Mouse (Mus musculus) stomach, postnatal 0 days (tissue): ENCODE data around the gene Tmem151b. TPM values are rescaled to one million over a fixed set of nuclear protein-coding genes. Genes with fewer than 3 reads are reported as not detected.

Experiments
- ATAC-seq: fragments of 200-750 bp; cut with Nextera tagmentation; 2 replicates; pipeline ENCODE4 v1.8.0; 2017; ENCODE audit not compliant: low FRiP score, low TSS enrichment
- DNase-seq: peaks from one replicate; pipeline ENCODE4 v3.0.0-alpha.2; 2016; ENCODE audit warnings: low spot score
- H3K27ac ChIP-seq: fragments of 300-500 bp; sonication (generic); replicated peaks from 2 replicates; pipeline ENCODE4 v1.5.1; 2014; ENCODE audit warnings: mild to moderate bottlenecking, control low read depth
- H3K27me3 ChIP-seq: fragments of 300-500 bp; sonication (generic); 2 replicates; pipeline ENCODE4 v1.6.1; 2014; ENCODE audit warnings: low read length; ENCODE audit not compliant: control insufficient read depth, insufficient read depth
- H3K36me3 ChIP-seq: fragments of 300-500 bp; sonication (generic); 2 replicates; pipeline ENCODE4 v1.6.1; 2014; ENCODE audit warnings: low read length, mixed read lengths; ENCODE audit not compliant: control insufficient read depth, insufficient read depth
- H3K4me1 ChIP-seq: fragments of 300-500 bp; sonication (generic); replicated peaks from 2 replicates; pipeline ENCODE4 v1.6.1; 2014; ENCODE audit warnings: antibody characterized with exemption; ENCODE audit not compliant: control insufficient read depth, insufficient read depth
- H3K4me2 ChIP-seq: fragments of 300-500 bp; sonication (generic); replicated peaks from 2 replicates; pipeline ENCODE4 v1.6.1; 2014; ENCODE audit warnings: low read depth, mild to moderate bottlenecking, control low read depth, moderate library complexity
- H3K4me3 ChIP-seq: fragments of 300-500 bp; sonication (generic); 2 replicates; pipeline ENCODE4 v1.5.1; 2014; ENCODE audit warnings: low read depth, low read length, control low read depth
- H3K9ac ChIP-seq: fragments of 300-500 bp; sonication (generic); 2 replicates; pipeline ENCODE4 v1.6.1; 2014; ENCODE audit warnings: mild to moderate bottlenecking, low read length, control low read depth, mixed read lengths
- H3K9me3 ChIP-seq: fragments of 300-500 bp; sonication (generic); 2 replicates; pipeline ENCODE4 v1.6.1; 2016; ENCODE audit warnings: low read length; ENCODE audit not compliant: control insufficient read depth
- CTCF ChIP-seq: IDR thresholded peaks from 2 replicates; pipeline ENCODE4 v1.5.1; 2016; ENCODE audit warnings: antibody characterized with exemption, low read depth, mild to moderate bottlenecking, moderate library complexity
- EP300 ChIP-seq: optimal IDR thresholded peaks from 2 replicates; pipeline ENCODE3; 2016; ENCODE audit warnings: antibody characterized with exemption
- WGBS: fragments of 180-500 bp; shearing (Covaris S2); extraction: QIAGEN DNeasy Blood & Tissue Kit; methylation state at CpG from one replicate; pipeline ENCODE4 v1.1.7; 2014; 5-methylcytosine and 5-hydroxymethylcytosine counted together
- polyA plus RNA-seq: library from polyadenylated mRNA; unstranded; fragments of >200 nt; fragmentation: Nextera tagmentation; extraction: Ambion mirVana; gene quantifications from 2 replicates; pipeline ENCODE4 v1.2.1, GENCODE M21; 2015

The Tmem151b gene
- polyA plus RNA-seq, 1 experiment from 2014 or later: 0.41 TPM

DNA sequence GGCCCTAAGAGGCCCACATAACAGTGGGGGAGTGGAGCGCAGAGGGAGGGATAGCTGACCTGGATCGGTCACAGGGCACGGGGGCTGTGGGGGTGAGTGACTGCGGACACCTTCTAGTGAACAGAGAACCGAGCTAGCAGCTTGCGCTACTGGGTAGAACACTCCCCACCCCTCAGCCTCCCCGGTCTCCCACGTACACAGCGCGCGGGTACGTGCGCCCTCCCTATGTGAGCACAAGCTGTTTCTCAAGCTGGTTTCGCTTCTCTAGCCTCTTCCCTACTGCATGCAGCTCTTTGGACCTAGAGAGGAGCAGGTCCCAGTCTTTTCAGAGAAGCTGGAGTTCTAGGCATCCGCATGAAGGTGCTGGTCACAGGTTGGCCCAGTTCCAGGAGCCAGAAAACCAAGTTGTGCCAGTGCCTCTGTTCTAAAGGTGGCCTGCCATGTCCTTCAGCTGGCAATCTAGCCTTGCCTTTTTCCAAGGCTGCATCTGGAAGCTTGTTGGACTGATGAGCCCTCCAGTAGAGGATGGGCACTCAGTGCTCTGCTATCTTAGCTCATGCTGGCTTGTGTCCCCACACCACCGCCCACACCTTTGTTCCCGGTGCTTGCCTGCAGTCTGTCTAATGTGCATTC, 24.8 kb upstream of the Tmem151b start:
- Histone ChIP-seq H3K27me3 (no peaks in the 10 kb centered on the region), H3K4me2 (peak overlapping the region; percentile 80), H3K4me1 (no peaks in the 10 kb centered on the region; the same call in 1 of the 2 replicates), H3K27ac (peak overlapping the region; percentile 97), H3K9me3 (no peaks in the 10 kb centered on the region), H3K36me3 (peaks cover 19% of the 10 kb centered on the region), H3K4me3 (peak overlapping the region; percentile 100), H3K9ac (peak overlapping the region; percentile 78)
- 2% methylated on average over 17 of the region's 17 CpGs for WGBS
- ATAC-seq (peak; percentile 33), DNase-seq (peak; percentile 76)
- TF ChIP-seq EP300 (no peak), CTCF (no peak)

DNA sequence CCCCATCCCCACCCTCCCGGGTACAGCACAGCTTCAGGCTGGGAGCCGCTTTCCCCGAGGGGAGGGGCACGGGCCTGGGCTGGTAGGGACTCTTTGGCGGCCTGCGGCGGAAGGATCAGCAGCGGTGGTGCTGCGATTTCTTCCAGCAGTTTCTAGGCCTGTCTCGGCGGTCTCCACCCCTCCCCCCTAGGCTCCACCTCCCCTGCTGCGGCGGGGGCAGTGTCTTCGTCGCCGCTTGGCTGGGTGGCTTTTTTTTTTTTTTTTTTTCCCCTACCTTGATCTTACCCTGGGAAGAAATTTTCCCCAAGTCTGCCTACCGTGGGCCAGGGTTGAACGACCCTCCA, 24.3 kb upstream of the Tmem151b start:
- H3K4me2 ChIP-seq: peak overlapping the region; percentile 80
- ATAC-seq (peak; percentile 62), DNase-seq (peak; percentile 97)
- no peaks in the 10 kb centered on the region for H3K27me3 ChIP-seq
- peak overlapping the region; percentile 97 for H3K27ac ChIP-seq
- under 1% methylated on average over 18 of the region's 18 CpGs for WGBS
- H3K4me1 ChIP-seq: no peaks in the 10 kb centered on the region; the same call in 1 of the 2 replicates
- peak overlapping the region; percentile 78 for H3K9ac ChIP-seq
- peak overlapping the region; percentile 100 for H3K4me3 ChIP-seq
- H3K36me3 ChIP-seq: peaks cover 24% of the 10 kb centered on the region
- H3K9me3 ChIP-seq: no peaks in the 10 kb centered on the region
- TF ChIP-seq CTCF (no peak; the same call in 1 of the 2 replicates), EP300 (no peak)

DNA sequence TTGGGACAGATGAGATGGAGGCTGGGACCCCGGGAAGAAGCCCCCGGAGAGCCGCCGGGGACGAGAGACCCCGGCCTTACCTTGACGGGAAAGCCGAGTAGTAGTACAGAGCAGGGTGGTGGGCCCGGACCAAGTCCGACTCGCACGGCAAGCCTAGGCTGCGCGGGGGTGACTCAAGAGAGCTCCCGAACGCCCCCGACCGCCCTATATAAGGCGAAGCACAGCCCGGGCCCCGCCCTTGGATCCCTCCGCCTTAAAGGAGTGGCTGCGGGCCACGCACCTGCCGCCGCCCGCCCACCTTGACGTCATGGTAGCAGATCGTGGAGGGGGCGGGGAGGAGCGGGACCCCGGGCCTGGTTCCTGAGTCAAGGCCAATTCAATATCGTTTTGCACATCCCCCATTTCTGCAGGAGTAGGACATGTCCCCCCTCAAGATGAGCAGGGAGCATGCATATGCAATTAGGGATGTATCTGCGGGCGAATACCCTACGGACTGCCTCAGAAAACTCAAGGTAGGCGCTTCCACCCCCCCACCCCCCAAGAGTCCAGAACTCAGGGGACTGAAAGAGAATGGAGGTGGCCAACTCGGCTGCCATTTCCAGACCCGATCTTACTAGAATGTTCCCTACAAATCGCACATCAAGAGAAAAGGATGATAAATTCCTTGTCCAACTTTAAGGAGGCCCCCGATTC, 23.8 kb upstream of the Tmem151b start, which contains the start of gene Hsp90ab1:
Hsp90ab1 (minus strand) TSS at position 185 of the 693 bp plus-strand sequence.
- WGBS: under 1% methylated on average over 41 of the region's 41 CpGs
- H3K27ac ChIP-seq: peak within 1 kb of the TSS; percentile 97

DNA sequence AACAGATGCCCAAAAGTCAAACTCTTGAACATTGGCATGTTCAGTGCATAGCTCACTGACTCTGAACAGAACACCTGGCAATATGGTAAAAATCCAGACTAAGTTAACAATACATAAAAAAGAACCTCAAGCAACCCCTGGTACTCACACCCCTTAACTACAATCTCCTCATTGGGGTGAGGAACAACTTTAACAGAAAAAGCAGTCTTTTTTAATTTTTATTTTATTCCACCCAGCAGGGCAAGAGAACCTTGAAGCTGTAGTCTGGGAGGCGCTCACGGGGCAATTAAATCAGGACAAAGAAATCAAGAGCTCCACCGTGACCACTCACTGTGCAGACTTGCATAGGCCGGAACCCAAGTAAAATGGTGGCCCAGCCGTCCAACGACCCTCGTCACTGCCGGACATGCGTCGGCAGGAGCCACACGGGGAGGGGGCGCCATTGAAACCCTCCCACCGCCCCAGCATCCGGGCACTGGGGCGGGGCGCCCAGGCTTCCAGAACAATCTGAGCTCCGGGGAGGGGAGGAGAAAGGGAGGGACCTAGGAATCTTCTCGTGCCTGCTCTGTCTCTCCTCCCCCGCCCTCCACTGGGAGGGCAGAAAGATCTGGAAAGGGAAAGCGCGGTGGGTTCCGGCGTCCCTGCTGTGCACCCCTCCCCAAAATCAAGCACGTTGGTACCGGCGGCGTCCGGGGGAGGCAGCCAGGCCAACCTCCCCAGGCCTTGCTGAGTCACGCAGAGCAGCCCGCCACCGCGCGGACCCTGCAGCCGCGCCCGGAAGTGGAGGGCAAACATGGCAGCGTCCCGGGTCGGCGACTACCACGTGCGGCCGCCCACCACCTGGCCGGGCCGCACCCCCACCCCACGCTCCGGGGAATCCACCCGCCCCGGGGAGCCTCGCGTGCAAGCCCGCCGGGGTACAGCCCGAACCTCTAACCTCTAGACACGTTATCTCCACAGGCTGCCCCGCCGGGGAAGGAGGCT, 22.9 kb upstream of the Tmem151b start:
- DNase-seq (peak; percentile 85), ATAC-seq (peak; percentile 62)
- peak overlapping the region; percentile 100 for H3K4me3 ChIP-seq
- H3K4me2 ChIP-seq: peak overlapping the region; percentile 80
- H3K4me1 ChIP-seq: no peaks in the 10 kb centered on the region; the same call in 1 of the 2 replicates
- peak overlapping the region; percentile 98 for H3K9ac ChIP-seq
- no peaks in the 10 kb centered on the region for H3K9me3 ChIP-seq
- H3K36me3 ChIP-seq: peaks cover 32% of the 10 kb centered on the region
- peak; percentile 51 for TF ChIP-seq EP300
- peak; percentile 27 for TF ChIP-seq CTCF
- no peaks in the 10 kb centered on the region for H3K27me3 ChIP-seq
- peak overlapping the region; percentile 97 for H3K27ac ChIP-seq
- 1% methylated on average over 53 of the region's 57 CpGs for WGBS

More for the DNA sequence above, 23.8 kb upstream of the Tmem151b start, which contains the start of gene Hsp90ab1:
- Histone ChIP-seq H3K36me3 (peaks cover 29% of the 10 kb centered on the region), H3K27me3 (no peaks in the 10 kb centered on the region), H3K9me3 (no peaks in the 10 kb centered on the region), H3K9ac (peak within 1 kb of the TSS; percentile 98), H3K4me2 (peak within 1 kb of the TSS; percentile 80), H3K4me1 (no peaks in the 10 kb centered on the region; the same call in 1 of the 2 replicates), H3K4me3 (peak within 1 kb of the TSS; percentile 100)
- TF ChIP-seq EP300 (peak; percentile 14), CTCF (no peak)
- DNase-seq (peak; percentile 99), ATAC-seq (peak; percentile 86)

DNA sequence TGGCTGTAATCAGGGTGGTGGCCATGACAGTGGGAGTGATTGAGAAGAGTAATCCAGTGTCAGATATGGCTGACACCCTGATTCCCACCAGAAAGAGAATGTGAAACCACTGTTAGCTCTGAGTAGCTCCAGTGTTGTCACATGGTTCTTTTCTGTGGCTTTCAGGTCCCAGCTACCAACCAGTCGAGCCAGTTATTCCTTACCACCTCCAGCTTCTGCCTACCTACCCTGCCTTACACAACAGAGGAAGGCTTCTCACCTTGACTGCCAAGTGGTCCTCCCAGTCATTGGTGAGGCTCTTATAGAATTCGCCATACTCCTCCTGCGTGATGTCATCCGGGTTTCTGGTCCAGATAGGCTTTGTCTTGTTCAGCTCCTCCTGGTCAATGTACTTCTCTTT, 20.5 kb upstream of the Tmem151b start:
- no peaks in the 10 kb centered on the region for H3K27me3 ChIP-seq
- DNase-seq (no peak), ATAC-seq (no peak)
- no peak overlapping the region for H3K4me2 ChIP-seq
- no peaks in the 10 kb centered on the region for H3K9me3 ChIP-seq
- no peak for TF ChIP-seq EP300
- no peak for TF ChIP-seq CTCF
- H3K4me1 ChIP-seq: no peaks in the 10 kb centered on the region; the same call in 1 of the 2 replicates
- no peak overlapping the region for H3K9ac ChIP-seq
- WGBS: 67% methylated on average over 4 of the region's 4 CpGs
- no peak overlapping the region for H3K4me3 ChIP-seq
- peaks cover 40% of the 10 kb centered on the region for H3K36me3 ChIP-seq
- no peak overlapping the region for H3K27ac ChIP-seq
